Mouse (Mus musculus) adrenal gland, postnatal 14 days (tissue): ENCODE results near the gene Ctrc. TPM values are rescaled to one million over a fixed set of nuclear protein-coding genes. Genes with fewer than 3 reads are reported as not detected.

ENCODE experiments used
- DNase-seq: peaks from one replicate; pipeline ENCODE4 v3.0.0; 2021; ENCODE audit warnings: mixed read lengths
- long read RNA-seq, 2 experiments: library from polyadenylated mRNA; stranded (forward); transcript quantifications; one replicate each; pipeline ENCODE4 v2.0.0; 2021
- total RNA-seq: library from RNA; stranded (reverse); gene quantifications from 2 replicates; pipeline ENCODE4 v1.2.3, GENCODE M21; 2021

The Ctrc gene
- total RNA-seq, result not detected in 2 replicates
- long read RNA-seq, experiment 1, result 0 reads
- long read RNA-seq, experiment 2, result 0 reads

DNA sequence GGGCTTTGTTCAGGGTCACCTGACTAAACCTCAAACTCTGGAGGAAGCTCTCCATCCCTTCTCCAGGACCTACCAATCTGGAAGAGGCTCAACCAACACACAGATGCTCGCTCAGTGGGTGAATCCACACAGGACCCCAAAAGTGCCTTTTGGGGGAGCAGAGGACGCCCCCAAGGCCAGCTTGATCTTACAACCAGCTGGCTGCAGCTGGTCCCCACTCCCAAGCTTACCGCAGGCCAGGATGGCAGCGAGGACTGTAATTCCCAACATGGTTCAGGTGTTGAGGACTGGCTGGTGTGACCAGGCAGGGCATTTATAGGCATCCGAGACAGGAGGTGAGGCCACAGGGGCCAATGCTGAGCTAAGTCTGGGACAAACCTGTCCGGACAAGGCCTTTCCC is at the start of gene Ctrc:
TSS of gene Ctrc (minus strand) at position 361 of the 400 bp plus-strand sequence.
- no peak for DNase-seq

DNA sequence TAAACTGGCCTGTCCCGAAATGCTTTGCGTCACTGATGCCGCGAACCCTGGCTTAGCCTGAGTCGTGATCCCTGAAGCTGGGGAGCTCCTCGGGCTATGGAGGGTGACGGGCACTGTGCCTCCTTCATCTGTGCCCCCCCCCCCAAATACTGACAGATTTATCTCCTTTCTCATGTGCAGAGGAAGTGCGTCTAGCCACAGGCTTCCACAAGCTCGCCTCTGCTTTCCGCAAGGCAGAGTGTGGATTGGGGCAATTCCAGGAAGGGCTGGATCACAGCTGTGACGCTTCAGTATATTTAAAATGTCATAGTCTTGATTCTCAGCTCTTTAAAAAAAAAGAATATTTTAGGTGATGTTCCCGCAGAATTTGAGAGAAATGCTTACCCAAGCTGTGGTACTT is 49.6 kb upstream of the Ctrc start:
- DNase-seq, result no peak

DNA sequence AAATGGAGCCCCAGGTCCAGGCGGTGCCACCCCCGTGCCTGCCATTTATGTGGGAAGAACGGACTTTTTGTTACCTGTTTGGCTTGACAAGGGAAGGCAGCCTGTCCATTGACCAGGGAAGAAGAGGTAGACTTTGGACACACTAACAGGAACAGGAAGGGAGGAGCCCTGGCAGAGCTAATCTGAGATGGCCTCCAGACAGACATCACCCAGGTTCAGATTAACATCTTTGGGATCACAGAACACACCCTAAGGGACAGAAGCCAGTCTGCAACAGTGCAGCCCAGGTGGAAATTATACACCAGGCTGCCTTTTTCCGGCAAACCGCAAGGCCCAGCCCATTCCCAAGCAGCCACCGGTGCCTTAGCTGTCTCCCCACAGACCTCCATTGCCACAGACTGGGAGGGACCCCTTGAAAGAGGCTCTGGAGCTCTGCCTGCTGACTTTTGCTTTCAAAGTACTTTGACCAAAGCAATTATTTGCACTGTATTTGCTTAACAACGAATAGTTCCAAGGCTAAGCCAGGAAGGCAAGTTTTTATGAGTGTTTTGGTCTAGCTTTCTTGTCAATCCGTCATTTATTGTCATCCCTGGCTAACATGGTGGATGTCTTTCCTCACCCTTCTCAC is 47.1 kb upstream of the Ctrc start:
- no peak for DNase-seq

DNA sequence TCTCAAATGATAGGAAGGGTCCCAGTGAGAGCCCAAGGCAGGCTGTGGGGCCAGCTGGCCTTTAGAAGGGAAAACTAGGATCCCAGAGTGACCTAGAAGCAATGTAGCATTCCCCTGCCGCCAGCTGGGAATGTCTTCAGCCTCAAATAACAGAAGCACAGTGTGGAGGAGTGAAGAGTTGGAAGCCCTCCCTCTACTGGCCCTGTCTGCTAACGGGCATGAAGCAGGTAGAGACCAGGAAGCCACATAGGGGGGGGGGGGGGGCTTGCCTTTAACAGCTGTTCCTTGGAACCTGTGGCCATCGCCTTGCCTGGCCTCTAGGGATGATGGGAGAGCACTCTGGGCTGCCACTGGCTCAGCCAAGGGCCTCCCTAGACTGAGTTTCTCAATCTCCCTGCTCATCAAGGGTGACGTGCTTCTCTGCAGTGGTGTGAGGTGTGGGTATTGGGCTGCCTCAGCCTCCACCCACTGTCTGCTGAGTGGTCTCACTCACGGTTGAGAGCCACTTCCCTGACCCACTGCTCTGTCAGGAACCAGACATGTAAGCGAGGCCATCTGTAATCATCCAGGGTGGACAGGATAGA is 40.3 kb upstream of the Ctrc start:
- no peak for DNase-seq

DNA sequence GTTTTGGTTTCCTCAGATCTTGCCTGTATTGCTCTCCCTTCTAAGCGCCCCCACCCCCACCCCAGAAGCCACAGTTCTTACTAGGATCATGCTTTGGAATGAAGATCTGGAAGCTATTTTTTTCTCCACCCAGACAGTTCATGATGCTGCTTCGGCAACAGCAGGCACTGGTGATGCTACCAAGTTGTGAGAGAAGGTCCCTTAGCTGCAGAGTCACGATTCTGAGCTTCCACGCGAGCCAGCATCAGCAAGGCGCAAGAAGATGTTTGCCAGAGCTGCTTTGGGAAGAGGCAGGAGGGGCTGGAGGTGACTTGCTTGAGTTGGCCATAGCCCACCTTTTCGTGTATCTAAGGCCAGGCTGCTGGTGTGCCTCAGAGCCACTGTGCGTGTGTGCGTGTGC is 39.3 kb upstream of the Ctrc start:
- no peak for DNase-seq

DNA sequence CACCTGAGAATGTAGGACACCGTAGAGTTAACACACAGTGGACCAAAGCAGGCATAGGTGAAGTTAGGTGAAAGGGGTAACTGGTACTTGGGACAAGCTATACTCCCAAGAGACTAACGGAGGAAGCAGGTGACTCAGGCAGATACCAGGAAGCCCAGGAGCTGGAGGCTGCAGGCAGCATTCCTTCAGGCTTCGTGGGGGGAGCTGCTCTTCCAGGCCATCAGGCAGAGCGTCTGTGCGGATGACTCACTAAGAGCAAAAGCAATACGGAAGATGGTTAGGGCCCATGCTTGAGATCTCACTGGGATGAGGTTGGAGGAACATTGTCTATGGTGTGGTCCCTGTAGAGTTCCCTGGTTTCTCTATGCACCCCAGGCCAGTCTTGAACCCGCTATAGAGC is 36.7 kb upstream of the Ctrc start:
- DNase-seq, result no peak

DNA sequence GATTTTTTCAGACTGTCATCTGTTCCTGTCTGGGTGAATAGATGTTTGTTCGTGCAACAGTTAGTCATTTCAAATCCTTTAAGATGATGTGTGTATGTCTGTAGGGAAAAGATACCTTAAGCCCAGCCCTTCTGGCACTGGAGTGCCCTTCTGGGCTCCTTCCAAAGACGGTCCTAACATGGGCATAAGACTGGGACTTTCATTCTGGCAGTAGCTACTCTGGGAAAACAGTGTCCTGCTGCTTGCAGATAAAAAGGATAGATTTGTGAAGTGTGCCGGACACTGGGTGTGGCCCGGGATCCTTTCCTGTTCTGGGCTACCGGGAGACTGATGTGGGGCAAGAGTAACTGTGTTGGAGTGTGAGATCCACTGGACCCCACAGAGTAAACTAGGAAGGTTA is 35.8 kb upstream of the Ctrc start:
- no peak for DNase-seq

DNA sequence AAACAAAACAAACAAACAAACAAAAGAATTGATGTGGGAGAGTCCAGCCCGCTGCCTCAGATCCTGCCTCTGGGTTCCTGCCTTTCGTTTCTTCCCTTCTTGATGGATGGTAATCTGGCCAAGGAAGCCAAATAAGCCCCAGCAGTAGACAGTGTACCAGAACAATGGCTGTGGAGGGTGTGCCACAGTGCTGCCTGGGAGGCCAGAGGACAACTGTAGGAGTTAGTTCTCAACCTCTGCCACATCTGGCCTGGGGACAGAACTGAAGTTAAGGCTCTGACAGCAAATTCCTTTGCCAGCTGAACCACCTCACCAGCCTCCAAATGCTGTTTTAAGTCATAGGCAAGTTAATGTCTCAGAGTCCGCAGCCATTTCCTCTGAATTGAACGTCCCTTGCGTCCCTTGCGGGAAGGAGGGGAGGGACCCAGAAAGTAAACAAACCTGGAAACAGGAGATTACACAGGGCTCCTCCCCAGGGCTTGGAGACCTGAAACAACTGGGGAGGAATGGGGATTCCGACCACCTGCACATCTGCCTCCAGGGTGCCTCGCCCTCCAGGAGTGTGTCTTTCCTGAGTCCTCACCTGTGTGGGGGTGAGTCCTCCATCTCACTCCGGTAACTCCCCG is 35.2 kb upstream of the Ctrc start:
- DNase-seq, result no peak

DNA sequence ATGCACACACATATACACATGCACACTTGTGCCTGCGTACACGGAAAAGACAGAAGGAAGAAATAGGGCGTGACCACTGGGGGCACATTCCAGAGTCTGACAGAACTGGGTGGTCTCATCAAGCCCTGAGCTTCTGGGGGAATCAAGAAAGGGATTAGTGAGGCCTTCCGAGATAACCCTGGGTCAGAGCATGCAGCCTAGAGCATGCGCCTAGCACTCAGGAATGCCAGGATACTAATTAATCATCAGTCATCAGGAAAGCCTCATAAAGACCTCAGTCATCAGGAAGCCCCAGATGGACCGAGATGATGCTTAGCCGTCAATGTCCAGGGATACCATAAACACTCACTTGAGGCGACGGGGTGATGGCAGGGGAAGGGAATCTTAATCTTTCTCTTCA is 33.7 kb upstream of the Ctrc start:
- DNase-seq, result no peak

DNA sequence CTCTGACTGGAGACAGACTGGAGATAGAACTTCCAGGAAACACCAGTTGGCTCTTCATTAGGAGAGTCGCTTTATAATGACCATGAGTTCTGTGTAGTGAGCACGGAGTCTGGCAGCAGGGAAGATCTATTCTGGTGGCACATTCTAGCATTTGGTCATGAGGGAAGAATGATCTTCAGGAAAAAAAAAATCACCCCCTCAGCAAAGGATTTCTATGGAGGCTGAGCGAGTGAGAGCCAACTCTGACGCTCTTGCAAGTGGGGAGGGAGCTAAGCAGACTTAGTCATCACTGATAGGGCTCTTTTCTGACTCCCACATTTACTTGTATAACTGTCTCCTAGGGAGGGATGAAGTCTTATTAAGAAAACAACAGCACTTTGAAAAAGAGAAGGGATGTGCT is 32.9 kb upstream of the Ctrc start:
- DNase-seq, result no peak

DNA sequence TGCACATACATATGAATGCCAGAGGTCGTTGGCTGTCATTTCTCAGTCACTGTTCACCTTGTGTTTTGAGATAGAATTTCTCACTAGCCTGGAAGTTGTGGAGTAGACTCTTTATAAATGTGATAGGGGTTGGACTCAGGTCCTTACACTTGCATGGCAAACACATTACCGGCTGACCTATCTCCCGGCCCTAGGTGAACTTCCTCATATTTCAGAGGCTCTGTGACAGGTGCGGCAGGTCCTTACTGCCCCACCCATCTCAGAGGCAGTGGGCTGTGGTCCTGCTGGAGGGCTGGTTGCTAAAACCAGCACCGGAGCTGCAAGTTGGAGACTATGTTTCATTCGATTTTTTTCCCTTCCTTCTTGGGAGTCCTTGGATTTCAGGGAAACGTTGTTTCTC is 32.5 kb upstream of the Ctrc start:
- no peak for DNase-seq

DNA sequence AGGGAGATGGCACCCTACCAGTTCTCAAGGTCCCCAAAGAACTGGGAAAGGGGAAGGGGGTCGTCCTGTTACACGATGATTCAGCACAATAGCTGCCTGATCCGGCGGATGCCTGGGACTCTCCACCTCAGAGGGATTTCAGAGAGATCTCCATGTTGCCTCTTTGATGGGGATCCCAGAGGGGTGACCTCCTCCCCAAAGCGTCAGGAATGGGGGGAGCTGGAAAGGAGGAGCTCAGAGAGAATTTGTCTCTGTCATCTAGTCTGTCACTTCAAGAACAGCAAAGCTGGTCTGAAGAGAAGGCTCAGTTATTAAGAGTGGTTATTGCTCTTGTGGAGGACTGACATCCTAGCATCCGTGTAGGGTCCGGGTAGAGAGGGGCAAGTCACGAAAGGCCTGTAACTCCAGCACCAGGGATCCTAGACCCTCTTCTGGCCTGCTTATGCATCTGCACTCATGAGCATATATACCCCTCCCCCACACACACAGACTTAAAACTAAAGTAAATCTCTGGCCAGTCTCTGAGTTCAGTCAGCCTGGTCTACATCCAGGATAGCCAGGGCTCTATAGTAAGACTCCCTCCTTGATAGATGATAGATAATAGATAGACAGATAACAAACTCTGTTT is 29.4 kb upstream of the Ctrc start:
- DNase-seq, result no peak

DNA sequence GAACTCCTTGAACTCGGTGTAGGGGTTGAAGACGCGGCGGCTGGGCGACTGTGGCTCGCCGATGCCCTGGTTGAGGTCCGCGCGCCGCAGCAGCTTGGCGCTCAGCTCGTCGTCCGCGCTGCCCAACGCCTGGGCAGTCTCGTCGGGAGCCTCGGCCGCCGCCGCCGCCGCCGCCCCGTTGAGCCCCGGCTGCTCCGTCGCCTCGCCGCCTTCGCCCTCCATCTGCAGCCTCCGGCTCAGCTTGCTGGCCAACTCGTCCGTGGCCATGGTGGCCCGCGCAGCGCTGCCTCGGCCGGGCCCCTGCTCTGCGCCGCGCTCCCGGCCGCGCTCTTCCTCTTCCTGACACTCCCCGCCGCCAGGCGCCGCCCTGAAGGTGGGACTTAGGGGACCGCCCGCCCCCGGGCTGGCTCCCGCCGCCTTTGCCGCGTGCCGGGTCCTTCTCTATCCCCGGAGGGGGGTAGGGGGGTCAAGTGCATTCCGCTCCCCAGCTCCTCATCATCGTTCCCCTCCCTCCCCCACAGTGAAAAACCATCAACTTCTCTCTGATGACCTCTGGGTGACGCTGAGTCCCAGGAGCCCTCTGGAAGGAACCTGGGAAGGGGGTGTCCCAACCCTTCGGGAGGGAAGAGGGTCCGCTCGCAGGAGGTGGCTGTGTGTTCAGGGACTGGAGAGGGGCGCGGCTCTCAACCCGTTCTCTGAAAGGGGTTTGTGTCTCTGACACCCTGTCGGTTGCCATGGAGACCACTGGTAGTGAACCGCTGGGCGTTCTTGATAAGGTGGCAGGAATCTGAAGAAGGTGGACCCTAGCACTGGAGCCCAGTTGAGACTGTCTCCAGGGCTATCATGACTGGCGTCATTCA is 28.7 kb upstream of the Ctrc start, which contains the start of gene Efhd2:
TSS of gene Efhd2 (minus strand) at position 320 of the 860 bp plus-strand sequence.
- DNase-seq, result peak; percentile 91

DNA sequence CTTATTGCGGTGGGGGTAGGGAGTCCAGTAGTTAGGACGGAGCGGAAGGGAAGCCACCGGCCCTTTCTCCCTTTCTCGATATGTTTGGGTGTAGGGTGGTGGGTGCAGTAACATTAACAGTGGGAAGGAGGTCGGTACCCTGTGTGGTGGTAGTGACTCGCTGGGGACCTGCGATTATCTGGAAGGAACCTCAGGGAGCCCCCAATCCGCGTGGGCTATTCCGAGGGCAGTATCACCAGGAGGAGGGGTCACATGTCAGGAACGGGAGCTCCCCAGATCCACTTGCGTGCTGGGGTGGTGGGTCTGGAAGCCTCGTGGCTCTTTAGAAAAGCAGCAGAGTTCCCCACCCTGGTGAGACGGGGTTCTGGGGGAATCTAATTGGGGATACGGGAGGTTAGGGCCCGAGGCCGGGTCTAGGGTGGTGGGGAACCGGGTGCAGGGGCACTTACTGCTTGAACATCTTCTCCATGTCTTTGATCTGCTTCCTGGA is 28.0 kb upstream of the Ctrc start:
- no peak for DNase-seq

DNA sequence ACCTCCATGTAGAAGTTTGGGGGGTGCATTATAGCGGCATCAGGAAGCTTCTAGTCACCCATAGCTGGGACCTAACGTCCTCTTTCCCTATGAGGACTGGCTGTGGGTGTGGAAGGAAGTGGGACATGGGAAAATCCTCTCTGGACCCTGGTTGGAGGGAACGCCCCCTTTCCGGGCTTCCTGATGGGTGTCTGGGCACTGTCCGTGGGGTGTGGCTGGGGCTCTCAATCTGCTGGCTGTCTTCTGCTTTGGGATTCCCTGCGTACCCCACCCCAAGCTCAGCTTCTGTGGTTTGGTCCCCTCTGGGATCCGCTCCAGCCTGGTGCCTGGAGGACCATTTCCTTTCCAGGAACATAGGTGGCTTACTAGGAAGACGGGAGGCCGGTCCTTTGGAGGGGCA is 26.8 kb upstream of the Ctrc start:
- no peak for DNase-seq

DNA sequence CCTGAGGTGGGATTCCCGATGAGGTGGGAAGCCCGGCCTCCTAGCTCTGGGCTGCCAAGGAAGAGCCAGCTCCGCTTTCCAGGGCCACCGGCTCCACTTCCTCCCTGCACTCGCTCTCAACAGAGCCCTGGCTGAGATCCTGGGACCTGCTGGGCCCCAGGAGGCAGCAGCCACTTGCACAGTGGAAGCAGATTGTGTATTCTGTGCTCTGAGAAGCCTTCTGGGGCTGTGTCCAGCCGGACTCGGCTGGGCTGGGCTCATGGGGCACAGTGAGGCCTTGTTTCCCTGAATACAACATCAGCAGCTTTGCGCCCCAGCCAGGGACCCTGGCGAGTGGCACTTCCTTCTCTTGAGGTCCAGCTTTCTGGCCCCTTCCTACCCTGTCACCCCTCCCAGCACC is 25.8 kb upstream of the Ctrc start:
- no peak for DNase-seq

DNA sequence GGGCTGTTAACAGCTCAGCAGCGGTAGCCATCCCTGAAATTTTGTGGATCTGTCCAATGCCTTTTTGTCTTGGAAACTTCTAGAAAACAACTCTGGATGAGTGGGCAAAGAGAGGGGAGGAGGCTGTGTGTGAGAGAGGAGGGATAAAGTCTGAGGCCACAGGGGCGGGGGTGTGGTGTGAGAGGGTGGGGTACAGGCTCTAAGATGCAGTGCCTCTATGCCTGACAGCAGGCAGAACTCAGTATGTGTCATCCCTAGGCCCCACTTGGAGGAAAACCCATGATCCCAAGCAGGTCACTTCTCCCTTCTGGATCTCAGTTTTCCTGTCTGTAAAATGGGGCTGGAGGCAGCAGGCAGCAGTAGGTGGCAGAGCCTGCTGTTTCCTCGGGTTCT is 25.2 kb upstream of the Ctrc start:
- no peak for DNase-seq

DNA sequence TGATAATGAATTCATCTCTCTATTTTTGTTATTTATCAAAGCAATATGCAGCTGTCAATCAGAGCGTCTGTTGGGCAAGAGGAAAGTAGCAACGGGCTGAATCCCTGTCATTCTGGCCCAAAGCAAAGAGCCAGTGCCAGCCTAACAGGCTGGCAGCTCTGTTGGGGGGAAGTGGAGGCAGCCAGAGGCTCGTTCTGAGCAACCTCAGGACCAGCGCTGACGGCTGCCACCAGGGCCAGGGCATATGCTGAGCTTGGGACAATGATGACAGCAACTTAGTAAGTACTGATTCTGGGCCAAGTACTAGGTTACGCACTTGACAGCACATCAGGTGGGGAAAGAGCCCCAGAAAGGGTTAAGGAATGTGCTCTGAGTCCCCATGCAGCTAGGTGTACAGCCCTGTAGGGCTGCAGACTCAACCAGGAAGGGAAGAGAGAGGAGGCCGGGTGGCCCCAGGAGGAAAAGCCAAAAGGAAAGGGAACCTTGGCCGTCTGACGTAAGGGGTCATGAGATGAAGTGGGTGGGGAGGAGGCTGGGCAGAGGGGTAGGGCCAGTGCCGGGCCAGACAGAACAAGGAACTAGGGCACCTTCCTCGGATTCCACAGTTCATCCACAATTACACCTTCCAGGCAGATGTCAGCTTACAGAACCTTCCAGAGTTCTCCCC is 24.6 kb upstream of the Ctrc start:
- no peak for DNase-seq

DNA sequence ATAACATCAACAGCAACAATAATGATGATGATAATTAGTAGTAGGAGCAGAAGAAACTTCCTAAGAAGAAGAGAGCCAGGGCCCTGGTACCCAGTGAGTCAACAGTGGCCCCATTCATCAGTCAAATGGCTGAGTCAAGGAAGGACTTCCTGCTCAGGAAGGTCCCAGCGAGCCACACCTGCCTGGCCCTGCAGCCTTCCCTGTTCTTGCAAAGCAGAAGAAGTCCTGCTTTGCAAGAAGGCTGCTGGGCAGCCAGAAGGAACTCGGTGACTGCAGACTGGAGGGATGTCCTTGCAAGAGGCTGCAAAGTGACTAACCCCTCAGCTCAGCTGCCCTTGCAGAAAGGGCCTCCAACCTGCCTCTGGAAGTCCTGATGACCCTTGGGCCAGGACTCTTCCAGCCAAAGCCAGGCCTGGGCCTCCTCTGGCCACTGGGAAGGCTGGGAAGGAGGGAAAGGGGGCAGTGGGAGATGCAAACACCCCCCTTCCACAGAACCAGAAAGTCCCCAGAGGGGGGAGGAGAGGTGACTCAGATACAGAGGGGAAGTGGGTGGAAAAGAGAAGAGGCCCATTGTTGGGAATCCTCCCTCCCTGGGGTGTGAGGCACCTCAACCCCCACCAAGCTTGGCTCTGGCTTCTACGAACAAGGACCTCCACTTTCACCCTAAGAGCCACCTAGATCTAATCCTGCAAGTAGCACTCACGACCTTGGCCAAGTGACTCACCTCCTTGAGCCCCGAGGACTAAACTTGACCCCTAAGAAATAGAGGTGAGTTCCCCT is 23.5 kb upstream of the Ctrc start:
- DNase-seq, result no peak

DNA sequence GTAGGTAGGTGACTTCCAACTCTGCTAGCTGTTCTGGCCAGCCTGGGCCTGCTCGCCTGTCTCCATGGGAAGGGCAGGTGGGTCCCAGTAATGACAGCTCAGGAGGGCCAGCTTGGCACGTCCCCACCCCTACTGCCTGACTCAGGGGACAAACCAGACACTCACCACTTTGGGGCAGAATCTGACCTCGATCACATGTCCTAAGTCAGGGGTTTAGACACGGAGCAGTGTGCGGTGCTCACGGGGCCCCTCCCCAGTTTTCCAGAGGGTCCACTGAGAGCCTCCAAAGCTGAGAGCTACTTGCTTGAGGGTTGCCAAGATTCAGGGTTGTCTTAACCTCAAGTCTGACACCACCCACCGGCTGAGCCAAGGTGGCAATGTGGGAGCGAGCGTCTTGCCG is 21.9 kb upstream of the Ctrc start:
- DNase-seq, result no peak

DNA sequence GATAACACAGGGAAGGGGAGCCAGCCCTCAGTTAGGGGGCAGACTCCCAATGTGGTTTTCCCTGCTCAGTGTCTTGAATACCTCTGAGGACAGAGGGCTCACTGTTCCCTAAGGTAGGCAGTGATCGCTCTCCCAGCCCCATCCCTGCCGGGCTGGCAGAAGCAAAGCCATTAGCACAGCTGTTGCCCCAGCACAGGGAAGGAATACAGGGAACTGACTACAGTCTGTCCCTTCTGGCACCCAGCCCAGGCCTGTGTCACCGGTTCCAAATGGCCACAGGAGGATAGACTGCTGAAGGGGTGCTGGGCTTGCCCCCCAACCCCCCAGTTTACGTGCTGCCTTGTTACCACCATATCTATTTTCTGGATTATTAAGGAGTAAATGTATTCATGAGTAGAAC is 21.3 kb upstream of the Ctrc start:
- DNase-seq, result peak; percentile 81
